Mouse (Mus musculus) neural tube, embryonic 14.5 days (tissue): ENCODE measurements at regions not wholly inside any gene's neighbourhood (a gene's known extent, or its start where the extent isn't known, plus 50 kb on each side); places are given as distances from the start of the nearest gene placed in this dataset.
"Not testable (repeated sequence)": the region's sequence is repeated elsewhere in the genome, so short reads cannot be mapped to it uniquely, and the experiment has no call there.

ENCODE experiments used
- ATAC-seq: fragments of 200-750 bp; cut with Nextera tagmentation; 2 replicates; pipeline ENCODE4 v1.8.0; 2017; ENCODE audit warnings: low read depth, mild to moderate bottlenecking, moderate TSS enrichment, moderate library complexity
- H3K27ac ChIP-seq: fragments of 300-500 bp; sonication (generic); 2 replicates; pipeline ENCODE4 v1.5.1; 2014; ENCODE audit warnings: low read depth, mild to moderate bottlenecking, control low read depth, low read length, moderate library complexity, mixed read lengths
- H3K27me3 ChIP-seq: fragments of 300-500 bp; sonication (generic); 2 replicates; pipeline ENCODE4 v1.6.1; 2014; ENCODE audit warnings: low read length; ENCODE audit not compliant: control insufficient read depth, insufficient read depth
- H3K36me3 ChIP-seq: fragments of 300-500 bp; sonication (generic); 2 replicates; pipeline ENCODE4 v1.6.1; 2014; ENCODE audit warnings: low read length, mixed read lengths; ENCODE audit not compliant: control insufficient read depth, insufficient read depth
- H3K4me1 ChIP-seq: fragments of 300-500 bp; sonication (generic); 2 replicates; pipeline ENCODE4 v1.6.1; 2014; ENCODE audit warnings: low read length; ENCODE audit not compliant: control insufficient read depth, insufficient read depth
- H3K4me2 ChIP-seq: fragments of 300-500 bp; sonication (generic); 2 replicates; pipeline ENCODE4 v1.6.1; 2014; ENCODE audit warnings: mild to moderate bottlenecking, low read depth, low read length, control low read depth
- H3K4me3 ChIP-seq: fragments of 300-500 bp; sonication (generic); 2 replicates; pipeline ENCODE4 v1.5.1; 2014; ENCODE audit warnings: low read depth, low read length, control low read depth, mixed read lengths
- H3K9ac ChIP-seq: fragments of 300-500 bp; sonication (generic); replicated peaks from 2 replicates; pipeline ENCODE4 v1.6.1; 2014; ENCODE audit warnings: low read depth, mild to moderate bottlenecking, control low read depth, low read length, mixed read lengths
- H3K9me3 ChIP-seq: fragments of 300-500 bp; sonication (generic); 2 replicates; pipeline ENCODE4 v1.6.1; 2016; ENCODE audit warnings: low read length; ENCODE audit not compliant: control insufficient read depth
- WGBS: fragments of 180-500 bp; shearing (Covaris S2); extraction: QIAGEN DNeasy Blood & Tissue Kit; methylation state at CpG from one replicate; pipeline ENCODE4 v1.1.7; 2014; 5-methylcytosine and 5-hydroxymethylcytosine counted together

DNA sequence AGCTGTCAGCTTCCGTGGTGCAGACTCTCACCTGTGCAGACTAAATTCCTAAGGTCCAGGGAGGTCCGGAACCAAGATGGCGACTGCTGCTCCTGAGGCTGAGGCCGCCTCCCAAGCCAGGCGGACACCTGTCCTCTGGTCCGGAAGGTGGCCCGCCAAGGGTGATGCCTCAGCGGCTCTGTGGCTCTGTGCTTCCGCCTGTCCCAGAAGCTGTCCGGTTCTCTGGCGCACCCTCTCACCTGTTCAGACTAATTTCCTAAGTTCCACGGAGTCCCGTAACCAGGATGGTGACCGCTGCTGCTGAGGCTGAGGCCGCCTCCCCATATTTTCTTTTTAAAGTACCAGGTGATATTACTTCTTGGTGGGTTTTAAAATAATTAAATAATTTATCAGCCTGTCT lies 65.4 kb upstream of the B3galnt2 start:
- ATAC-seq = peak; percentile 62
- H3K4me1 ChIP-seq, H3K27ac ChIP-seq, H3K27me3 ChIP-seq, H3K36me3 ChIP-seq, H3K9ac ChIP-seq, H3K4me2 ChIP-seq, H3K4me3 ChIP-seq, H3K9me3 ChIP-seq: not testable (repeated sequence)
- 85% methylated on average over 15 of the region's 15 CpGs for WGBS

DNA sequence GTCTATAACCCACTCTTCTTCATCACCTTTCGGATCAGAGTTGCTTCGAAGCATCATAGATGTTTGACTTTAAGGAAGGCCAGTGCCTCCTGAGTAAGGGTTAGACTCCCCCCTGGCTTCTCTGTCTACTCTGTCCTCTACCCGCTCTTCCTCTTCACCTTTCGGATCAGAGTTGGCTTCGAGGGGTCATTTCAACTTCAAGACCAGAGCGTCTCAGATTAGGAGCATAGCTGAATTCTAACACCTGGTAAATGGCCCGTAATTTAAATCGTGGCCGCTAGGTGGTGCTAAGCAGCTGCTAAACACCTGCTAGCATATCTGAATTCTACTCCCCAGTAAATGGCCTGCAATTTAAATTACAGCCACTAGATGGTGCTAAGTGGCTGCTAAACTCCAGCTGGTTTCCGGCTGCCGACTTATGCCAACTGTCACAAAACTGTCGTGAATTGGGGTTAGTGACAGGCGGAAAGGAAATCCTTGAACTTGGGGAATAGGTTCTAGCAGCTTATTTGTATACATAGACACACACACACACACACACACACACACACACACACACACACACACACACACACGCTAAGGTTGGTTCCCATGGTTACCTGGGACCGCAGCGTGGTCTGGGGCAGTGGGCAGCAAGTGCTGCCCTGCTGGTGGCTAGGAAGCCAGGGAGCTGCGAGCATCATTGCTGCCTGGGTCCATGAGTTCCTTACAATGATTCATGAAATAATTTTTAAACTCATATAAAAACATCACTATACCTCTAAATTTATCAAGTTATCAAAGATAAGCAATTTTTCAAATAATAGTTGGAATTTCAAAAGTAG lies 64.8 kb upstream of the B3galnt2 start:
- Histone ChIP-seq H3K36me3 (no peaks in the 10 kb centered on the region), H3K9ac (peak overlapping the region; percentile 39; the same call in 1 of the 2 replicates), H3K9me3 (no peaks in the 10 kb centered on the region), H3K4me3 (peak overlapping the region; percentile 36), H3K4me2 (peak overlapping the region; percentile 43), H3K27me3 (no peaks in the 10 kb centered on the region), H3K27ac (no peak overlapping the region), H3K4me1 (no peaks in the 10 kb centered on the region)
- WGBS = 20% methylated on average over 17 of the region's 17 CpGs
- peak; percentile 98 for ATAC-seq

DNA sequence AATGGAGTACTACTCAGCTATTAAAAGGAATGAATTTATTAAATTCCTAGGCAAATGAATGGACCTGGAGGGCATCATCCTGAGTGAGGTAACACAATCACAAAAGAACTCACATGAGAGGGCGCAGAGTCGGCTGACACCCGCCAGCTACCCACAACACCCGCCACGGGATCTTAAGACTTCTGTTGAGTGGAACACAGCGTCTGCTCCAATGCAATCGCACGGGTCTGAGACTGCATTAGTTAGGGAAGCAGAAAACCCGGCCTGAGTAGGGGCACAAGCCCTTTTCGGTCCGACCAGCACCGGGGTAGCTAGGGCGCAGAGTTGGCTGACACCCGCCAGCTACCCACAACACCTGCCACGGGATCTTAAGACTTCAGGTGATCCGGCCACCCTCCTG lies 52.1 kb upstream of the B3galnt2 start:
- not testable (repeated sequence) for H3K27ac ChIP-seq, ATAC-seq, H3K4me3 ChIP-seq, H3K9ac ChIP-seq, H3K4me2 ChIP-seq, H3K36me3 ChIP-seq, H3K27me3 ChIP-seq, H3K9me3 ChIP-seq, H3K4me1 ChIP-seq
- WGBS = 95% methylated on average over 16 of the region's 16 CpGs
